Mouse (Mus musculus) liver, adult 2 months (tissue): ENCODE measurements at regions not wholly inside any gene's neighbourhood (a gene's known extent, or its start where the extent isn't known, plus 50 kb on each side); places are given as distances from the start of the nearest gene placed in this dataset.

ENCODE experiments used
- CTCF ChIP-seq: fragments of 200-500 bp; IDR thresholded peaks from 2 replicates; pipeline ENCODE4 v1.5.1; 2011; ENCODE audit warnings: low read depth, low read length, control low read depth
- POLR2A ChIP-seq: fragments of 200-500 bp; IDR thresholded peaks from 2 replicates; pipeline ENCODE4 v1.6.1; 2011; ENCODE audit warnings: low read length, control low read depth; ENCODE audit not compliant: insufficient read depth; ENCODE audit errors: extremely low read depth

- TF ChIP-seq POLR2A (no peak), CTCF (no peak)
Measured at GRCm38 (mm10) chr2:72619446-72619845, 143.5 kb downstream of the Cdca7 start.
